Mouse (Mus musculus) C2C12 (cell line): ENCODE data around the gene Rundc3b.

Experiments
- CTCF ChIP-seq: IDR thresholded peaks from one replicate; pipeline ENCODE4 v1.5.1; 2011; ENCODE audit not compliant: control insufficient read depth, insufficient read depth, insufficient read length
- MAX ChIP-seq: IDR thresholded peaks from one replicate; pipeline ENCODE4 v1.6.1; 2011; ENCODE audit warnings: mild to moderate bottlenecking, control low read depth
- MYOD1 ChIP-seq: IDR thresholded peaks from one replicate; pipeline ENCODE4 v1.6.1; 2011; ENCODE audit warnings: low read depth; ENCODE audit not compliant: control insufficient read depth, insufficient read length
- USF1 ChIP-seq: IDR thresholded peaks from one replicate; pipeline ENCODE4 v1.6.1; 2011; ENCODE audit warnings: low read depth, mild to moderate bottlenecking, control low read depth, moderate library complexity

GRCm38 (mm10) chr5:8634489-8634975, 11.8 kb upstream of the Rundc3b start:
- TF ChIP-seq USF1, result no peak
- TF ChIP-seq CTCF, result no peak
- no peak for TF ChIP-seq MYOD1
- no peak for TF ChIP-seq MAX
